Mouse (Mus musculus) cerebellum, postnatal 25 days (tissue): ENCODE measurements at regions not wholly inside any gene's neighbourhood (a gene's known extent, or its start where the extent isn't known, plus 50 kb on each side); places are given as distances from the start of the nearest gene placed in this dataset.

Experiments used
- DNase-seq, 2 experiments: peaks; one replicate each; pipeline ENCODE4 v3.0.0; 2021; ENCODE audit warnings: mixed read lengths in 2 of 2

DNA sequence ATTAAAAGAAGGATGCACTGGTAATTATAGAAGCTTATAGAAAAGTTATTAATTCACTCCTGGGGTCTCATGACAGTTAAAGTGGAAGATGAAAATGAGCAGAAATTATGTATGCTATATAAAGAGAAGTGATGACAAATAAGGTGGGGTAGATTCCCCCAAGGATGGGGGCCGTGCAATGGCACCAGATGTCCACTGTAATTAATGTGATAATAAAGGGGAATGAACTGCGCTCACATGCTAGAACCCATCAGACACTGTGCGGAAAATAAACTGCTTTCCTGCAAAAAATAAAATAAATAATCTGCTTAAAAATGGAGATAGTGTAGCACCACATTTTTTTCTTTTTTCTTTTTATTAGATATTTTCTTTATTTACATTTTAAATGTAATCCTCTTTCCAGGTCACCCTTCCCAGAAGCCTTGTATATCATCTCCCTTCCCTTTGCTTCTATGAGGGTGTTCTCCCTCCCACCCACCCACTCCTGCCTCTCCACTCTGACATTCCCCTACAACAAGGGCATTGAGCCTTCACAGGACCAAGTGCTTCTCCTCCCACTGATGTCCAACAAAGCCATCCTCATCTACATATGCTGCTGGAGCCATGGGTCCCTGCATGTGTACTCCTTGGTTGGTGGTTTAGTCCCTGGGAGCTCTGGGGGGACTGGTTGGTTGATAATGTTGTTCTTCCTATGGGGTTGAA, 934.0 kb upstream of the Pcdh20 start:
- DNase-seq, result no peak

GRCm38 (mm10) chr14:89402568-89403339, 931.6 kb upstream of the Pcdh20 start:
- no peak for DNase-seq

- DNase-seq, result no peak
Observed at GRCm38 (mm10) chr14:89357050-89357749, 886.0 kb upstream of the Pcdh20 start.

DNA sequence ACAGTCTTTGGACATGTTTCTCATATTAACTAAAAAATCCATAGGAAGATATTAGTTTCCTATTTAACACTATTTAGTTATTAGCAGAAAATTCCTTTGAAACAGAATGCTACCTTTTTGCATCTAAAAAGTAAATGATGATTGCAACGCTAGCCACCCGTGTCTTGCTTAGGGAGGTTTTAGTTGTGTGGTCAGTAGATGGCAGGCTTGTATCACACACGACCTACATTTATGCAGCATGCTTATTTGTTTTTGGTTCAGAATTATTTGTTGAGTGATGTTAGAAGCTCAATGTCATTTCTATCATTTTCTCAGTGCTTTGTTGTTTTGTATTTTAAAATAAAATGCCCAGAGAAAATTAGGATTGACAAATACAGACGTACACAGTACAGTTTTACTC, 876.8 kb upstream of the Pcdh20 start:
- peak in 1 of 2 experiments; percentile 18 for DNase-seq

DNA sequence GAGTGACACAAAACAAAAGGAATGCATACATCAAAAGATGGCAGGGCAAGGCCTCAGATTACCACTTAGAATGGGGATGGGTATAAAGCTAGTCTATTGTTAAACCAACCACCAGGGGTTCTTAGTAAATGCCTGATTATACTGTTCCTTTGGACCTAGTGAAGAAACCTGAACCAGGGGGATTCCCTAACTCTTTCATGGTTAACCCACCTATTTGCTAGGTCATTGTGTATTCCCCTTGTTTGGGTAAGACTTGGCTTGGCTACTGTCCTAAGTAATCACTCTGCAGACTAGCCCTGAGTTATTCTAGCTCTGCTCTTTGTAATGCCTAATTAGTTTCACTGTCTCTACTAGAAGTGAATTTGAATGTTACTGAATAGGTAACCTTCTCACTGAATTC, 853.9 kb upstream of the Pcdh20 start:
- no peak for DNase-seq

GRCm38 (mm10) chr14:89308506-89308905, 837.3 kb upstream of the Pcdh20 start:
- no peak for DNase-seq
